Mouse (Mus musculus): ENCODE results near the gene Mocs3.

GRCm38 (mm10) chr2:168205265-168205664 is 25.2 kb upstream of the Mocs3 start:
- peak; percentile 87; the same call in 1 of the 2 replicates for TF ChIP-seq CTCF (IDR thresholded peaks at IDR 0.05; ENCODE audit: borderline replicate concordance, control insufficient read depth, extremely low read depth, insufficient read depth, low read length, poor library complexity)
- TF ChIP-seq POLR2A (IDR thresholded peaks at IDR 0.05; ENCODE audit: control insufficient read depth, extremely low read depth, insufficient read depth, low read length, poor library complexity): no peak
